Mouse (Mus musculus) midbrain, embryonic 14.5 days (tissue): ENCODE results near the gene Mdk. TPM values are rescaled to one million over a fixed set of nuclear protein-coding genes. Genes with fewer than 3 reads are reported as not detected.
A peak's percentile ranks its signal among the peaks of the same experiment; 100 is the strongest.

Experiments used
- ATAC-seq: fragments of 200-750 bp; cut with Nextera tagmentation; 2 replicates; pipeline ENCODE4 v1.8.0; 2017; ENCODE audit warnings: moderate number of reproducible peaks, moderate library complexity; ENCODE audit not compliant: low FRiP score, low TSS enrichment
- DNase-seq: peaks from one replicate; pipeline ENCODE4 v3.0.0-alpha.2; 2015
- H3K27ac ChIP-seq: fragments of 300-500 bp; sonication (generic); replicated peaks from 2 replicates; pipeline ENCODE4 v1.5.1; 2014; ENCODE audit warnings: mild to moderate bottlenecking, low read depth, low read length, moderate library complexity
- H3K27me3 ChIP-seq: fragments of 300-500 bp; sonication (generic); 2 replicates; pipeline ENCODE4 v1.6.1; 2014; ENCODE audit warnings: low read length, control low read depth, mixed read lengths; ENCODE audit not compliant: control insufficient read depth, insufficient read depth
- H3K36me3 ChIP-seq: fragments of 300-500 bp; sonication (generic); 2 replicates; pipeline ENCODE4 v1.6.1; 2014; ENCODE audit warnings: low read length, control low read depth; ENCODE audit not compliant: control insufficient read depth, insufficient read depth
- H3K4me1 ChIP-seq: fragments of 300-500 bp; sonication (generic); 2 replicates; pipeline ENCODE4 v1.6.1; 2014; ENCODE audit warnings: mild to moderate bottlenecking, antibody characterized with exemption, low read length, control low read depth; ENCODE audit not compliant: control insufficient read depth, insufficient read depth
- H3K4me2 ChIP-seq: fragments of 300-500 bp; sonication (generic); 2 replicates; pipeline ENCODE4 v1.6.1; 2014; ENCODE audit warnings: mild to moderate bottlenecking, low read length, moderate library complexity
- H3K4me3 ChIP-seq: fragments of 300-500 bp; sonication (generic); replicated peaks from 2 replicates; pipeline ENCODE4 v1.5.1; 2014; ENCODE audit warnings: low read depth, low read length
- H3K9ac ChIP-seq: fragments of 300-500 bp; sonication (generic); replicated peaks from 2 replicates; pipeline ENCODE4 v1.6.1; 2014; ENCODE audit warnings: mild to moderate bottlenecking, low read length, moderate library complexity
- H3K9me3 ChIP-seq: fragments of 300-500 bp; sonication (generic); 2 replicates; pipeline ENCODE4 v1.6.1; 2016; ENCODE audit warnings: low read length, control low read depth, mixed read lengths; ENCODE audit not compliant: control insufficient read depth
- WGBS: fragments of 180-500 bp; shearing (Covaris S2); extraction: QIAGEN DNeasy Blood & Tissue Kit; methylation state at CpG from one replicate; pipeline ENCODE4 v1.1.7; 2014; 5-methylcytosine and 5-hydroxymethylcytosine counted together
- polyA plus RNA-seq: library from polyadenylated mRNA; unstranded; fragments of >200 nt; fragmentation: Nextera tagmentation; extraction: Ambion mirVana; gene quantifications from 2 replicates; pipeline ENCODE4 v1.2.1, GENCODE M21; 2014

Mdk gene
- polyA plus RNA-seq, 1 experiment from 2014 or later: 196 TPM

- no peaks in the 10 kb centered on the region for H3K9me3 ChIP-seq
- DNase-seq (no peak), ATAC-seq (no peak)
- H3K9ac ChIP-seq: no peak overlapping the region
- H3K4me2 ChIP-seq: no peak overlapping the region
- H3K4me3 ChIP-seq: no peak overlapping the region
- 92% methylated on average over 7 of the region's 7 CpGs for WGBS
- peaks cover 76% of the 10 kb centered on the region for H3K36me3 ChIP-seq
- no peak overlapping the region for H3K27ac ChIP-seq
- peaks cover 9% of the 10 kb centered on the region; the same call in 1 of the 2 replicates for H3K27me3 ChIP-seq
- H3K4me1 ChIP-seq: peaks cover 4% of the 10 kb centered on the region; the same call in 1 of the 2 replicates
Observed at GRCm38 (mm10) chr2:91916346-91916977, 15.6 kb downstream of the Mdk start.

- ATAC-seq: no peak
Observed at GRCm38 (mm10) chr2:91913328-91914110, 18.6 kb downstream of the Mdk start.

GRCm38 (mm10) chr2:91912616-91913015, 19.5 kb downstream of the Mdk start:
- Histone ChIP-seq H3K36me3 (peaks cover 89% of the 10 kb centered on the region), H3K27ac (no peak overlapping the region), H3K9ac (no peak overlapping the region), H3K4me2 (no peak overlapping the region), H3K27me3 (no peaks in the 10 kb centered on the region), H3K9me3 (no peaks in the 10 kb centered on the region), H3K4me1 (no peaks in the 10 kb centered on the region), H3K4me3 (no peak overlapping the region)
- WGBS: 89% methylated on average over 3 of the region's 3 CpGs
- DNase-seq (no peak), ATAC-seq (no peak)

More at GRCm38 (mm10) chr2:91913328-91914110, 18.6 kb downstream of the Mdk start:
- no peak for DNase-seq
- Histone ChIP-seq H3K4me3 (no peak overlapping the region), H3K27me3 (no peaks in the 10 kb centered on the region), H3K36me3 (peaks cover 97% of the 10 kb centered on the region), H3K9ac (no peak overlapping the region), H3K9me3 (no peaks in the 10 kb centered on the region), H3K4me2 (no peak overlapping the region), H3K27ac (no peak overlapping the region), H3K4me1 (no peaks in the 10 kb centered on the region)
- 90% methylated on average over 7 of the region's 7 CpGs for WGBS

GRCm38 (mm10) chr2:91906141-91906540, 26.0 kb downstream of the Mdk start:
- H3K4me3 ChIP-seq: no peak overlapping the region
- WGBS: 97% methylated on average over 2 of the region's 2 CpGs
- 0 out of 2 replicates have a peak, but pooled peaks cover 5% of the 10 kb centered on the region for H3K4me1 ChIP-seq
- no peaks in the 10 kb centered on the region for H3K9me3 ChIP-seq
- DNase-seq (no peak), ATAC-seq (no peak)
- H3K9ac ChIP-seq: no peak overlapping the region
- no peak overlapping the region for H3K4me2 ChIP-seq
- H3K36me3 ChIP-seq: peaks cover 33% of the 10 kb centered on the region
- no peaks in the 10 kb centered on the region for H3K27me3 ChIP-seq
- no peak overlapping the region for H3K27ac ChIP-seq

GRCm38 (mm10) chr2:91904618-91905307, 27.3 kb downstream of the Mdk start:
- ATAC-seq: 0 out of 2 replicates have a peak, but pooled peaks have one; percentile 34
- Histone ChIP-seq H3K36me3 (peaks cover 30% of the 10 kb centered on the region), H3K4me3 (no peak overlapping the region), H3K4me2 (no peak overlapping the region), H3K27me3 (no peaks in the 10 kb centered on the region), H3K27ac (peak overlapping the region; percentile 28), H3K9me3 (no peaks in the 10 kb centered on the region), H3K4me1 (0 out of 2 replicates have a peak, but pooled peaks cover 5% of the 10 kb centered on the region), H3K9ac (no peak overlapping the region)
- 49% methylated on average over 5 of the region's 5 CpGs for WGBS
- peak; percentile 62 for DNase-seq

GRCm38 (mm10) chr2:91903171-91903925, 28.7 kb downstream of the Mdk start:
- DNase-seq: no peak
- peaks cover 21% of the 10 kb centered on the region; the same call in 1 of the 2 replicates for H3K36me3 ChIP-seq
- WGBS: 95% methylated on average over 3 of the region's 3 CpGs

GRCm38 (mm10) chr2:91902336-91902735, 29.8 kb downstream of the Mdk start:
- Histone ChIP-seq H3K27ac (no peak overlapping the region), H3K36me3 (peaks cover 23% of the 10 kb centered on the region; the same call in 1 of the 2 replicates), H3K4me2 (no peak overlapping the region), H3K27me3 (no peaks in the 10 kb centered on the region), H3K4me1 (0 out of 2 replicates have a peak, but pooled peaks cover 5% of the 10 kb centered on the region), H3K4me3 (no peak overlapping the region), H3K9ac (no peak overlapping the region), H3K9me3 (no peaks in the 10 kb centered on the region)
- WGBS: 61% methylated on average over 5 of the region's 5 CpGs
- ATAC-seq (no peak), DNase-seq (no peak)

More at GRCm38 (mm10) chr2:91903171-91903925, 28.7 kb downstream of the Mdk start:
- Histone ChIP-seq H3K4me2 (no peak overlapping the region), H3K4me1 (0 out of 2 replicates have a peak, but pooled peaks cover 5% of the 10 kb centered on the region), H3K9ac (no peak overlapping the region), H3K4me3 (no peak overlapping the region), H3K27ac (no peak overlapping the region), H3K9me3 (no peaks in the 10 kb centered on the region), H3K27me3 (no peaks in the 10 kb centered on the region)
- no peak for ATAC-seq

GRCm38 (mm10) chr2:91900431-91900830, 31.7 kb downstream of the Mdk start:
- DNase-seq: no peak
- no peak overlapping the region for H3K9ac ChIP-seq
- WGBS: 96% methylated on average over 8 of the region's 8 CpGs

More at GRCm38 (mm10) chr2:91900431-91900830, 31.7 kb downstream of the Mdk start:
- Histone ChIP-seq H3K27me3 (no peaks in the 10 kb centered on the region), H3K9me3 (no peaks in the 10 kb centered on the region), H3K4me2 (no peak overlapping the region), H3K4me1 (0 out of 2 replicates have a peak, but pooled peaks cover 5% of the 10 kb centered on the region), H3K36me3 (peaks cover 21% of the 10 kb centered on the region; the same call in 1 of the 2 replicates), H3K4me3 (no peak overlapping the region), H3K27ac (no peak overlapping the region)
- ATAC-seq: no peak
